Mouse (Mus musculus) liver, embryonic 14.5 days (tissue): ENCODE measurements at regions not wholly inside any gene's neighbourhood (a gene's known extent, or its start where the extent isn't known, plus 50 kb on each side); places are given as distances from the start of the nearest gene placed in this dataset.

Experiments
- CTCF ChIP-seq: IDR thresholded peaks from 2 replicates; pipeline ENCODE4 v1.5.1; 2016; ENCODE audit warnings: antibody characterized with exemption, low read depth, control low read depth
- EP300 ChIP-seq: IDR thresholded peaks from 2 replicates; pipeline ENCODE4 v1.6.1; 2016; ENCODE audit warnings: antibody characterized with exemption, low read depth

DNA sequence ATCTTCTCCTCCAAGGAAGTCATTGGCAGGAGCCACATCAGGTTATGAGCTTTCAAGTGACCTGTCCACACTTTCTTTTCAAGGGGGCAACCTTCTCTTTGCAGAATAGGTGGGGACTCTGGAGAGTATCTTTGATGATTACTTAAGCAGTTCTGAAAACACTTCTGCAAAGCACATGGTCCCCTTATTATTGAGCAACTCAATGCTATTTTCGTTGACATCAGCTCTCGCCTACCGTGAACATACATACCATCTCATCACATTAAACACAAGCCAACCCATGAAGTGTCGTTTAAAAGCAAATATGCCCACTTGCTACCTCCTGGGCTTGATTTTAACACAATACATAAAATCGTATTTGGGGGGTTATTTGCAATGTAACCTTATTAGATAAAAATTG lies 141.8 kb downstream of the Maf start:
- TF ChIP-seq CTCF (no peak), EP300 (no peak)
